Mouse (Mus musculus) G1E (cell line): ENCODE measurements around the gene Wdfy3.

Experiments
- CTCF ChIP-seq: IDR thresholded peaks from 2 replicates; pipeline ENCODE4 v1.5.1; 2012; ENCODE audit warnings: low read depth, low read length, inconsistent platforms, mixed read lengths
- GATA1 ChIP-seq: IDR thresholded peaks from 2 replicates; pipeline ENCODE4 v1.6.1; 2012; ENCODE audit warnings: borderline replicate concordance, low read length, inconsistent platforms, mixed read lengths
- TAL1 ChIP-seq: conservative IDR thresholded peaks from 2 replicates; pipeline ENCODE4 v1.6.1; 2012; ENCODE audit warnings: low read depth, low read length, inconsistent platforms, mixed read lengths

GRCm38 (mm10) chr5:102084737-102085705, 15.3 kb upstream of the Wdfy3 start:
- TF ChIP-seq CTCF (no peak), TAL1 (no peak), GATA1 (no peak)
